In the genomic region with DNA sequence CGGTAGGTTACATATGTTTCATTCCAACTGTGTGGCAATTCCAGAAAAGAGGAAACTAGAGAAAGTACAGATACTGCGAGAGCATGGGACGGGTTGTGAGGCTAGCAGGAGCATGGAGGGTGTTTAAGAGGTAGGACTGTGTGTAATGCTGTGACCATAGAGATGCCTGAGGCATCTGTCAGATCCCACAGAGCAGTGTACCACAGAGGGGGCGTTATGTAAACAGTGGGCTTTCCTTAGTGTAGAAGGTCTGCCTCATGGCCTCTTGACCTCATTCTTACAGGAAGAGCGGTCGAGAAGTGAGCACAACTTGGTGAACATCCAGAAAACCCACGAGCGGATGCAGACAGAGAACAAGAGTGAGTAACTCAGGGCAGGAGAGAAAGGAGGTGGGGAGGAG, we compare ENCODE assay signal across 13 mouse cellular contexts. TPM values are rescaled to one million over a fixed set of nuclear protein-coding genes. Genes with fewer than 3 reads are reported as not detected.
DNase-seq lines count a peak whose midpoint lies in the region; ATAC-seq and TF ChIP-seq lines count a peak whose summit lies in the region.
"Had no signal": no experiment of that assay in that cellular context is flagged by ENCODE, and none has a peak within 500 bp of the region (broad histone marks: within the 10 kb centered on the region; RNA-seq: fewer than 3 reads in every experiment).

No protein-coding gene starts in this region.

- peaks cover 24% of the 10 kb centered on the region for H3K36me3 ChIP-seq in heart, embryonic 12.5 days
- peaks cover 37% of the 10 kb centered on the region for H3K36me3 ChIP-seq in heart, embryonic 10.5 days
- peaks cover 48% of the 10 kb centered on the region for H3K36me3 ChIP-seq in lung, embryonic 14.5 days (ENCODE audit: insufficient read depth)
- H3K36me3 ChIP-seq in stomach, postnatal 0 days (ENCODE audit: control insufficient read depth, insufficient read depth, low read length): no peaks in the 10 kb centered on the region

- H3K4me2 ChIP-seq in heart, embryonic 12.5 days: no peak overlapping the region
- H3K4me2 ChIP-seq in lung, embryonic 14.5 days: no peak overlapping the region
- no peak overlapping the region for H3K4me2 ChIP-seq in stomach, postnatal 0 days (replicated peaks; ENCODE audit: low read depth)

- H3K4me1 ChIP-seq in heart, embryonic 12.5 days (replicated peaks): no peaks in the 10 kb centered on the region
- no peaks in the 10 kb centered on the region for H3K4me1 ChIP-seq in heart, embryonic 10.5 days
- H3K4me1 ChIP-seq in lung, embryonic 14.5 days (ENCODE audit: insufficient read depth): no peaks in the 10 kb centered on the region
- H3K4me1 ChIP-seq in lung, adult 2 months (ENCODE audit: control insufficient read depth, insufficient read depth, low read length): peaks cover 10% of the 10 kb centered on the region
- H3K4me1 ChIP-seq in stomach, postnatal 0 days (replicated peaks; ENCODE audit: control insufficient read depth, insufficient read depth): no peaks in the 10 kb centered on the region

- WGBS in heart, embryonic 12.5 days: 69% methylated on average over 8 of the region's 8 CpGs
- WGBS in heart, embryonic 10.5 days: 66% methylated on average over 8 of the region's 8 CpGs
- WGBS in lung, embryonic 14.5 days: 43% methylated on average over 8 of the region's 8 CpGs
- 40% methylated on average over 8 of the region's 8 CpGs for WGBS in lung, adult 2 months
- 46% methylated on average over 8 of the region's 8 CpGs for WGBS in stomach, postnatal 0 days

- TF ChIP-seq EP300 in stomach, postnatal 0 days (optimal IDR thresholded peaks at IDR 0.05): no peak

- no peak overlapping the region for H3K4me3 ChIP-seq in heart, embryonic 12.5 days
- no peak overlapping the region for H3K4me3 ChIP-seq in heart, embryonic 10.5 days
- no peak overlapping the region for H3K4me3 ChIP-seq in lung, embryonic 14.5 days (ENCODE audit: low read depth, low read length)
- no peak overlapping the region for H3K4me3 ChIP-seq in lung, adult 2 months (replicated peaks; ENCODE audit: extremely low read depth, low read depth, low read length)
- H3K4me3 ChIP-seq in stomach, postnatal 0 days (ENCODE audit: low read depth, low read length): no peak overlapping the region

- H3K27me3 ChIP-seq in heart, embryonic 12.5 days (replicated peaks): no peaks in the 10 kb centered on the region
- no peaks in the 10 kb centered on the region for H3K27me3 ChIP-seq in heart, embryonic 10.5 days (ENCODE audit: insufficient read depth, poor library complexity, severe bottlenecking)
- no peaks in the 10 kb centered on the region for H3K27me3 ChIP-seq in lung, embryonic 14.5 days (ENCODE audit: insufficient read depth, low read length)
- no peaks in the 10 kb centered on the region for H3K27me3 ChIP-seq in stomach, postnatal 0 days (ENCODE audit: control insufficient read depth, insufficient read depth, low read length)
- H3K27me3 ChIP-seq: Patski had no signal

- TF ChIP-seq POLR2A in lung, adult 2 months (IDR thresholded peaks at IDR 0.05; ENCODE audit: borderline replicate concordance, extremely low read depth, low read depth, low read length): no peak

- no peak overlapping the region for H3K27ac ChIP-seq in heart, embryonic 12.5 days (ENCODE audit: poor library complexity, severe bottlenecking)
- no peak overlapping the region for H3K27ac ChIP-seq in heart, embryonic 10.5 days
- no peak overlapping the region; the same call in 1 of the 2 replicates for H3K27ac ChIP-seq in lung, embryonic 14.5 days (ENCODE audit: low read depth)
- no peak overlapping the region for H3K27ac ChIP-seq in stomach, postnatal 0 days (replicated peaks)

- H3K9me3 ChIP-seq in heart, embryonic 12.5 days (replicated peaks): no peaks in the 10 kb centered on the region
- H3K9me3 ChIP-seq in heart, embryonic 10.5 days: no peaks in the 10 kb centered on the region
- no peaks in the 10 kb centered on the region for H3K9me3 ChIP-seq in lung, embryonic 14.5 days (ENCODE audit: low read depth, low read length)
- H3K9me3 ChIP-seq in stomach, postnatal 0 days (ENCODE audit: control insufficient read depth, low read length): no peaks in the 10 kb centered on the region

- no peak for TF ChIP-seq CTCF in lung, embryonic 14.5 days (IDR thresholded peaks at IDR 0.05; ENCODE audit: low read depth)
- TF ChIP-seq CTCF in lung, adult 2 months (IDR thresholded peaks at IDR 0.05; ENCODE audit: insufficient read depth, low read length): no peak
- TF ChIP-seq CTCF in stomach, postnatal 0 days (IDR thresholded peaks at IDR 0.05; ENCODE audit: low read depth): no peak

- no peak for DNase-seq in heart, embryonic 10.5 days (ENCODE audit: low spot score)
- peak; percentile 50 for DNase-seq in lung, embryonic 14.5 days
- no peak for DNase-seq in lung, adult 2 months
- DNase-seq in stomach, postnatal 0 days (ENCODE audit: low spot score): no peak
- no peak for DNase-seq in frontal cortex, postnatal 10 days (ENCODE audit: low spot score in 2 of 2)
- no peak for DNase-seq in T-cell, adult 2 months (ENCODE audit: low spot score)
- DNase-seq: adrenal gland, adult 2 months; cerebellum, postnatal 36 days; thymus, postnatal 14 days had no signal

- H3K9ac ChIP-seq in heart, embryonic 12.5 days: no peak overlapping the region
- H3K9ac ChIP-seq in lung, embryonic 14.5 days: no peak overlapping the region
- H3K9ac ChIP-seq in stomach, postnatal 0 days (ENCODE audit: low read length): no peak overlapping the region

- ATAC-seq in heart, embryonic 12.5 days (ENCODE audit: insufficient number of reproducible peaks, low FRiP score): peak; percentile 45; the same call in 1 of the 2 replicates
- peak; percentile 74 for ATAC-seq in lung, embryonic 14.5 days (ENCODE audit: insufficient read depth)
- ATAC-seq in granulocyte monocyte progenitor cell, adult 5-6 weeks (replicated peaks; ENCODE audit: poor library complexity, severe bottlenecking): peak; percentile 55
- peak; percentile 10; the same call in 1 of the 2 replicates for ATAC-seq in stomach, postnatal 0 days (ENCODE audit: low FRiP score, low TSS enrichment)
- ATAC-seq: CD4-positive, CD25-positive, alpha-beta regulatory T cell, adult 4 months; Patski had no signal

RNA-seq across cellular contexts. Expression of a gene that starts 12.6 kb away (rescaled TPM):
- 3.7 TPM in 2 replicates for polyA plus RNA-seq in heart, embryonic 12.5 days (2016; fragmentation: Nextera tagmentation; extraction: Ambion mirVana)
- 0.34 and 0.94 TPM in 2 replicates for polyA plus RNA-seq in heart, embryonic 10.5 days (2016; fragmentation: Nextera tagmentation; extraction: Ambion mirVana)
- 1.4 and 2.6 TPM in 2 replicates for polyA plus RNA-seq in lung, embryonic 14.5 days (2014; fragmentation: Nextera tagmentation; extraction: Ambion mirVana)
- 55.6 and 69.2 TPM in 2 replicates for polyA plus RNA-seq in lung, adult 2 months (2012; rRNA removed)
- total RNA-seq in granulocyte monocyte progenitor cell, adult 5-6 weeks (2014; fragmentation: Nextera tagmentation): 0.85 TPM in 1 of 2 replicates, not detected in the other
- 0.56 and 1.6 TPM in 2 replicates for total RNA-seq in granulocyte monocyte progenitor cell, adult 5-6 weeks (2017)
- polyA plus RNA-seq in stomach, postnatal 0 days (2015; fragmentation: Nextera tagmentation; extraction: Ambion mirVana): 10.9 and 12.4 TPM in 2 replicates

RNA-seq across cellular contexts. Expression of a gene that starts 14.5 kb away (rescaled TPM):
- 26.9 and 27.2 TPM in 2 replicates for polyA plus RNA-seq in heart, embryonic 12.5 days (2016; fragmentation: Nextera tagmentation; extraction: Ambion mirVana)
- polyA plus RNA-seq in heart, embryonic 10.5 days (2016; fragmentation: Nextera tagmentation; extraction: Ambion mirVana): 36.6 and 44.3 TPM in 2 replicates
- polyA plus RNA-seq in lung, embryonic 14.5 days (2014; fragmentation: Nextera tagmentation; extraction: Ambion mirVana): 49.5 and 61.3 TPM in 2 replicates
- polyA plus RNA-seq in lung, adult 2 months (2012; rRNA removed): 36.4 and 43.4 TPM in 2 replicates
- 129 and 133 TPM in 2 replicates for total RNA-seq in granulocyte monocyte progenitor cell, adult 5-6 weeks (2014; fragmentation: Nextera tagmentation)
- 53.3 and 79.1 TPM in 2 replicates for total RNA-seq in granulocyte monocyte progenitor cell, adult 5-6 weeks (2017)
- 28.6 and 28.9 TPM in 2 replicates for polyA plus RNA-seq in stomach, postnatal 0 days (2015; fragmentation: Nextera tagmentation; extraction: Ambion mirVana)

RNA-seq across cellular contexts. Expression of a gene that starts 31.6 kb away (rescaled TPM):
- 102 and 120 TPM in 2 replicates for polyA plus RNA-seq in heart, embryonic 12.5 days (2016; fragmentation: Nextera tagmentation; extraction: Ambion mirVana)
- 135 and 159 TPM in 2 replicates for polyA plus RNA-seq in heart, embryonic 10.5 days (2016; fragmentation: Nextera tagmentation; extraction: Ambion mirVana)
- 123 and 126 TPM in 2 replicates for polyA plus RNA-seq in lung, embryonic 14.5 days (2014; fragmentation: Nextera tagmentation; extraction: Ambion mirVana)
- polyA plus RNA-seq in lung, adult 2 months (2012; rRNA removed): 38.2 and 39.6 TPM in 2 replicates
- total RNA-seq in granulocyte monocyte progenitor cell, adult 5-6 weeks (2014; fragmentation: Nextera tagmentation): 151 and 195 TPM in 2 replicates
- 135 and 158 TPM in 2 replicates for total RNA-seq in granulocyte monocyte progenitor cell, adult 5-6 weeks (2017)
- 92.3 and 93.4 TPM in 2 replicates for polyA plus RNA-seq in stomach, postnatal 0 days (2015; fragmentation: Nextera tagmentation; extraction: Ambion mirVana)

RNA-seq across cellular contexts. Expression of a gene that starts 31.9 kb away (rescaled TPM):
- 6.9 and 7.5 TPM in 2 replicates for polyA plus RNA-seq in heart, embryonic 12.5 days (2016; fragmentation: Nextera tagmentation; extraction: Ambion mirVana)
- 6.9 and 8.8 TPM in 2 replicates for polyA plus RNA-seq in heart, embryonic 10.5 days (2016; fragmentation: Nextera tagmentation; extraction: Ambion mirVana)
- polyA plus RNA-seq in lung, embryonic 14.5 days (2014; fragmentation: Nextera tagmentation; extraction: Ambion mirVana): 8.9 and 9.7 TPM in 2 replicates
- polyA plus RNA-seq in lung, adult 2 months (2012; rRNA removed): 23.4 and 27.7 TPM in 2 replicates
- total RNA-seq in granulocyte monocyte progenitor cell, adult 5-6 weeks (2014; fragmentation: Nextera tagmentation): 9.3 and 13.3 TPM in 2 replicates
- 5.4 and 6.3 TPM in 2 replicates for total RNA-seq in granulocyte monocyte progenitor cell, adult 5-6 weeks (2017)
- 6.1 and 6.2 TPM in 2 replicates for polyA plus RNA-seq in stomach, postnatal 0 days (2015; fragmentation: Nextera tagmentation; extraction: Ambion mirVana)

RNA-seq across cellular contexts. Expression of a gene that starts 33.0 kb away (rescaled TPM):
- polyA plus RNA-seq in heart, embryonic 12.5 days (2016; fragmentation: Nextera tagmentation; extraction: Ambion mirVana): 3.1 and 3.6 TPM in 2 replicates
- 0.75 and 1.2 TPM in 2 replicates for polyA plus RNA-seq in heart, embryonic 10.5 days (2016; fragmentation: Nextera tagmentation; extraction: Ambion mirVana)
- 9.7 and 10.7 TPM in 2 replicates for polyA plus RNA-seq in lung, embryonic 14.5 days (2014; fragmentation: Nextera tagmentation; extraction: Ambion mirVana)
- polyA plus RNA-seq in lung, adult 2 months (2012; rRNA removed): 48.1 and 102 TPM in 2 replicates
- total RNA-seq in granulocyte monocyte progenitor cell, adult 5-6 weeks (2014; fragmentation: Nextera tagmentation): 0.92 and 1.3 TPM in 2 replicates
- 1.7 TPM in 1 of 2 replicates, not detected in the other for total RNA-seq in granulocyte monocyte progenitor cell, adult 5-6 weeks (2017)
- polyA plus RNA-seq in stomach, postnatal 0 days (2015; fragmentation: Nextera tagmentation; extraction: Ambion mirVana): 140 and 182 TPM in 2 replicates

Comparison
In these comparisons a context has a peak if more than half of its experiments do, and no peak if none do; other contexts are left out.
1. ATAC-seq: peak in every context shown above with its lines; median percentile 74 in lung, embryonic 14.5 days; 55 in granulocyte monocyte progenitor cell, adult 5-6 weeks; 45 in heart, embryonic 12.5 days; 10 in stomach, postnatal 0 days.